Mouse (Mus musculus) hindbrain, embryonic 15.5 days (tissue): ENCODE measurements around the gene Srebf2. TPM values are rescaled to one million over a fixed set of nuclear protein-coding genes. Genes with fewer than 3 reads are reported as not detected.

Experiments
- ATAC-seq: fragments of 200-750 bp; cut with Nextera tagmentation; 2 replicates; pipeline ENCODE4 v1.8.0; 2017; ENCODE audit warnings: low read depth, moderate number of reproducible peaks, moderate TSS enrichment; ENCODE audit not compliant: low FRiP score
- H3K27ac ChIP-seq: fragments of 300-500 bp; sonication (generic); replicated peaks from 2 replicates; pipeline ENCODE4 v1.5.1; 2015; ENCODE audit warnings: mild to moderate bottlenecking, inconsistent platforms
- H3K27me3 ChIP-seq: fragments of 300-500 bp; sonication (generic); 2 replicates; pipeline ENCODE4 v1.6.1; 2015; ENCODE audit warnings: control low read depth, inconsistent platforms
- H3K36me3 ChIP-seq: fragments of 300-500 bp; sonication (generic); 2 replicates; pipeline ENCODE4 v1.6.1; 2015; ENCODE audit warnings: control low read depth, inconsistent platforms
- H3K4me1 ChIP-seq: fragments of 300-500 bp; sonication (generic); replicated peaks from 2 replicates; pipeline ENCODE4 v1.6.1; 2015; ENCODE audit warnings: control low read depth, inconsistent platforms
- H3K4me2 ChIP-seq: fragments of 300-500 bp; sonication (generic); 2 replicates; pipeline ENCODE4 v1.6.1; 2015; ENCODE audit warnings: moderate library complexity, mild to moderate bottlenecking, inconsistent platforms
- H3K4me3 ChIP-seq: fragments of 300-500 bp; sonication (generic); 2 replicates; pipeline ENCODE4 v1.5.1; 2015; ENCODE audit warnings: mild to moderate bottlenecking, inconsistent platforms
- H3K9ac ChIP-seq: fragments of 300-500 bp; sonication (generic); 2 replicates; pipeline ENCODE4 v1.6.1; 2015; ENCODE audit warnings: inconsistent platforms
- H3K9me3 ChIP-seq: fragments of 300-500 bp; sonication (generic); 2 replicates; pipeline ENCODE4 v1.6.1; 2016; ENCODE audit warnings: control low read depth, inconsistent platforms
- WGBS: fragments of 180-500 bp; shearing (Covaris S2); methylation state at CpG from one replicate; pipeline ENCODE4 v1.1.7; 2015; 5-methylcytosine and 5-hydroxymethylcytosine counted together
- polyA plus RNA-seq: library from polyadenylated mRNA; unstranded; fragments of >200 nt; fragmentation: Nextera tagmentation; extraction: Ambion mirVana; gene quantifications from 2 replicates; pipeline ENCODE4 v1.2.1, GENCODE M21; 2015

Srebf2 gene
- polyA plus RNA-seq, 1 experiment from 2014 or later, result 209 TPM

GRCm38 (mm10) chr15:82204680-82205371 is 57.8 kb downstream of the Srebf2 start:
- Histone ChIP-seq H3K9ac (no peak overlapping the region), H3K27ac (no peak overlapping the region), H3K36me3 (peaks cover 50% of the 10 kb centered on the region), H3K9me3 (no peaks in the 10 kb centered on the region), H3K4me3 (no peak overlapping the region), H3K4me2 (no peak overlapping the region), H3K27me3 (peaks cover 29% of the 10 kb centered on the region), H3K4me1 (peaks cover 25% of the 10 kb centered on the region)
- 65% methylated on average over 10 of the region's 10 CpGs for WGBS
- no peak for ATAC-seq

- ATAC-seq, result peak; percentile 92
- Histone ChIP-seq H3K36me3 (peaks cover 34% of the 10 kb centered on the region), H3K4me2 (no peak overlapping the region; the same call in 1 of the 2 replicates), H3K27me3 (peaks cover 46% of the 10 kb centered on the region), H3K4me3 (no peak overlapping the region), H3K9ac (no peak overlapping the region), H3K4me1 (peaks cover 29% of the 10 kb centered on the region), H3K9me3 (no peaks in the 10 kb centered on the region), H3K27ac (no peak overlapping the region)
- WGBS, result 41% methylated on average over 9 of the region's 9 CpGs
Measured at GRCm38 (mm10) chr15:82206365-82207104, 59.6 kb downstream of the Srebf2 start.

GRCm38 (mm10) chr15:82207105-82207459 is 60.1 kb downstream of the Srebf2 start:
- no peak overlapping the region for H3K4me3 ChIP-seq
- H3K27ac ChIP-seq, result no peak overlapping the region
- 12% methylated on average over 34 of the region's 34 CpGs for WGBS
- peaks cover 29% of the 10 kb centered on the region for H3K36me3 ChIP-seq
- no peak for ATAC-seq
- no peak overlapping the region for H3K9ac ChIP-seq
- no peaks in the 10 kb centered on the region for H3K9me3 ChIP-seq
- peaks cover 52% of the 10 kb centered on the region for H3K27me3 ChIP-seq
- peaks cover 34% of the 10 kb centered on the region for H3K4me1 ChIP-seq
- H3K4me2 ChIP-seq, result peak overlapping the region; percentile 8

GRCm38 (mm10) chr15:82207504-82208219 is 60.7 kb downstream of the Srebf2 start:
- Histone ChIP-seq H3K4me3 (no peak overlapping the region), H3K9me3 (no peaks in the 10 kb centered on the region), H3K27me3 (peaks cover 57% of the 10 kb centered on the region), H3K4me1 (peaks cover 40% of the 10 kb centered on the region), H3K36me3 (peaks cover 25% of the 10 kb centered on the region), H3K4me2 (peak overlapping the region; percentile 8), H3K9ac (no peak overlapping the region), H3K27ac (no peak overlapping the region)
- WGBS, result 17% methylated on average over 30 of the region's 30 CpGs
- ATAC-seq, result no peak

- Histone ChIP-seq H3K36me3 (peaks cover 19% of the 10 kb centered on the region), H3K27ac (no peak overlapping the region), H3K27me3 (peaks cover 62% of the 10 kb centered on the region), H3K4me3 (no peak overlapping the region), H3K4me1 (peaks cover 42% of the 10 kb centered on the region), H3K9me3 (no peaks in the 10 kb centered on the region), H3K4me2 (no peak overlapping the region), H3K9ac (no peak overlapping the region)
- WGBS, result 80% methylated on average over 8 of the region's 8 CpGs
- ATAC-seq, result no peak
Measured at GRCm38 (mm10) chr15:82208307-82208706, 61.3 kb downstream of the Srebf2 start.

GRCm38 (mm10) chr15:82209295-82210050 is 62.5 kb downstream of the Srebf2 start:
- no peak overlapping the region for H3K4me3 ChIP-seq
- H3K9ac ChIP-seq, result no peak overlapping the region
- peaks cover 8% of the 10 kb centered on the region; the same call in 1 of the 2 replicates for H3K36me3 ChIP-seq
- H3K9me3 ChIP-seq, result no peaks in the 10 kb centered on the region
- H3K27me3 ChIP-seq, result peaks cover 72% of the 10 kb centered on the region
- WGBS, result 76% methylated on average over 13 of the region's 13 CpGs
- ATAC-seq, result no peak
- peaks cover 42% of the 10 kb centered on the region for H3K4me1 ChIP-seq
- no peak overlapping the region for H3K27ac ChIP-seq
- H3K4me2 ChIP-seq, result no peak overlapping the region

GRCm38 (mm10) chr15:82210801-82211200 is 63.8 kb downstream of the Srebf2 start:
- H3K4me2 ChIP-seq, result peak overlapping the region; percentile 77
- H3K27ac ChIP-seq, result no peak overlapping the region
- H3K9ac ChIP-seq, result no peak overlapping the region
- H3K4me3 ChIP-seq, result peak overlapping the region; percentile 47
- 45% methylated on average over 1 of the region's 1 CpGs for WGBS
- H3K9me3 ChIP-seq, result no peaks in the 10 kb centered on the region
- H3K4me1 ChIP-seq, result peaks cover 40% of the 10 kb centered on the region
- 0 out of 2 replicates have a peak, but pooled peaks cover 2% of the 10 kb centered on the region for H3K36me3 ChIP-seq
- ATAC-seq, result no peak
- H3K27me3 ChIP-seq, result peaks cover 83% of the 10 kb centered on the region

- no peak overlapping the region for H3K27ac ChIP-seq
- H3K9ac ChIP-seq, result no peak overlapping the region
- H3K36me3 ChIP-seq, result no peaks in the 10 kb centered on the region
- peaks cover 40% of the 10 kb centered on the region for H3K4me1 ChIP-seq
- 4% methylated on average over 11 of the region's 11 CpGs for WGBS
- H3K27me3 ChIP-seq, result peaks cover 83% of the 10 kb centered on the region
- peak overlapping the region; percentile 47 for H3K4me3 ChIP-seq
- no peak for ATAC-seq
- no peaks in the 10 kb centered on the region for H3K9me3 ChIP-seq
- peak overlapping the region; percentile 77 for H3K4me2 ChIP-seq
Measured at GRCm38 (mm10) chr15:82211281-82211680, 64.3 kb downstream of the Srebf2 start.

- Histone ChIP-seq H3K27ac (no peak overlapping the region), H3K27me3 (peaks cover 79% of the 10 kb centered on the region), H3K36me3 (no peaks in the 10 kb centered on the region), H3K9me3 (no peaks in the 10 kb centered on the region), H3K4me2 (peak overlapping the region; percentile 77), H3K9ac (peak overlapping the region; percentile 39), H3K4me3 (peak overlapping the region; percentile 47), H3K4me1 (peaks cover 40% of the 10 kb centered on the region)
- peak; percentile 65 for ATAC-seq
- whole genome bisulfite sequencing, result under 1% methylated on average over 85 of the region's 112 CpGs
Measured at GRCm38 (mm10) chr15:82211911-82212751, 65.2 kb downstream of the Srebf2 start.

GRCm38 (mm10) chr15:82212752-82213063 is 65.7 kb downstream of the Srebf2 start, which contains the start of gene Shisa8:
Shisa8 (minus strand) TSS chr15:82212815.
- WGBS, result 2% methylated on average over 27 of the region's 34 CpGs
- Histone ChIP-seq H3K4me3 (peak within 1 kb of the TSS; percentile 47), H3K36me3 (no peaks in the 10 kb centered on the region), H3K27me3 (peaks cover 77% of the 10 kb centered on the region), H3K9me3 (no peaks in the 10 kb centered on the region), H3K4me1 (peaks cover 34% of the 10 kb centered on the region), H3K4me2 (peak within 1 kb of the TSS; percentile 77), H3K27ac (no peak within 1 kb of the TSS), H3K9ac (peak within 1 kb of the TSS; percentile 39)
- ATAC-seq, result no peak

GRCm38 (mm10) chr15:82213222-82213621 is 66.2 kb downstream of the Srebf2 start:
- H3K4me2 ChIP-seq, result no peak overlapping the region
- ATAC-seq, result no peak
- H3K4me1 ChIP-seq, result peaks cover 32% of the 10 kb centered on the region
- 9% methylated on average over 4 of the region's 4 CpGs for WGBS
- no peak overlapping the region for H3K9ac ChIP-seq
- H3K36me3 ChIP-seq, result no peaks in the 10 kb centered on the region
- peaks cover 74% of the 10 kb centered on the region for H3K27me3 ChIP-seq
- H3K9me3 ChIP-seq, result no peaks in the 10 kb centered on the region
- H3K4me3 ChIP-seq, result no peak overlapping the region; the same call in 1 of the 2 replicates
- H3K27ac ChIP-seq, result no peak overlapping the region
